Comparison of ENCODE assay signal across 10 mouse cellular contexts in genomic region chr5:129138576-129138975, GRCm38 (mm10). TPM values are rescaled to one million over a fixed set of nuclear protein-coding genes. Genes with fewer than 3 reads are reported as not detected.
DNase-seq lines count a peak whose midpoint lies in the region; ATAC-seq lines count a peak whose summit lies in the region.
"Had no signal": no experiment of that assay in that cellular context is flagged by ENCODE, and none has a peak within 500 bp of the region (broad histone marks: within the 10 kb centered on the region; RNA-seq: fewer than 3 reads in every experiment).

No protein-coding gene starts in this region.

- no peaks in the 10 kb centered on the region for H3K4me1 ChIP-seq in intestine, embryonic 16.5 days (ENCODE audit: control insufficient read depth, insufficient read depth, low read length)

- H3K4me2 ChIP-seq in intestine, embryonic 16.5 days (ENCODE audit: low read depth, low read length): no peak overlapping the region

- no peak overlapping the region for H3K4me3 ChIP-seq in intestine, embryonic 16.5 days (ENCODE audit: low read length)

- intact Hi-C loops in left cerebral cortex, postnatal 14 days (cut with DNase I): loop anchor here (5.0 kb wide), 1 partner anchor 71 kb away; no protein-coding TSS in a partner anchor

- no peak overlapping the region for H3K27ac ChIP-seq in intestine, embryonic 16.5 days (ENCODE audit: low read length)

- WGBS in intestine, embryonic 16.5 days: 77% methylated on average over 15 of the region's 15 CpGs

- no peaks in the 10 kb centered on the region for H3K36me3 ChIP-seq in intestine, embryonic 16.5 days (ENCODE audit: control insufficient read depth, insufficient read depth, low read length)

- no peak for ATAC-seq in cerebellum, adult (ENCODE audit: insufficient number of reproducible peaks, low FRiP score, low TSS enrichment)
- ATAC-seq in intestine, embryonic 16.5 days: no peak

- no peaks in the 10 kb centered on the region for H3K27me3 ChIP-seq in intestine, embryonic 16.5 days (replicated peaks; ENCODE audit: control insufficient read depth, insufficient read depth, low read length)

- peak; percentile 28 to 32 for DNase-seq in cerebellum, postnatal 25 days
- DNase-seq in urinary bladder, postnatal 14 days (ENCODE audit: low spot score): peak; percentile 42
- DNase-seq in urinary bladder, postnatal 36 days (ENCODE audit: low spot score in 2 of 2): no peak
- DNase-seq in left cerebral cortex, postnatal 14 days (ENCODE audit: low spot score in 2 of 2): peak; percentile 62 to 82
- no peak for DNase-seq in adrenal gland, adult (ENCODE audit: inconsistent age in 2 of 2, low spot score in 1 of 2)
- DNase-seq in embryo, embryonic 11 days: no peak
- DNase-seq: cerebellum, adult 8-10 months; kidney, adult 2 months had no signal

- H3K9me3 ChIP-seq in intestine, embryonic 16.5 days (ENCODE audit: control insufficient read depth, low read length): no peaks in the 10 kb centered on the region

- no peak overlapping the region for H3K9ac ChIP-seq in intestine, embryonic 16.5 days (ENCODE audit: low read depth, low read length)

RNA-seq across cellular contexts. Expression of gene Adgrd1, which starts 42.0 kb away (rescaled TPM):
- 1 to 10 TPM; 2.1 to 2.9 TPM for total RNA-seq in left cerebral cortex, postnatal 14 days (2021)
- 1.0 and 1.5 TPM in 2 replicates for polyA plus RNA-seq in intestine, embryonic 16.5 days (2015; fragmentation: Nextera tagmentation; extraction: Ambion mirVana)

Comparison
In these comparisons a context has a peak if more than half of its experiments do, and no peak if none do; other contexts are left out.
1. DNase-seq: peak in cerebellum, postnatal 25 days (2 of 2), urinary bladder, postnatal 14 days (single experiment) and left cerebral cortex, postnatal 14 days (2 of 2); none in urinary bladder, postnatal 36 days (0 of 2), adrenal gland, adult (0 of 2) and embryo, embryonic 11 days (single experiment).